16 mouse cellular contexts compared by ENCODE assay signal in the genomic region with DNA sequence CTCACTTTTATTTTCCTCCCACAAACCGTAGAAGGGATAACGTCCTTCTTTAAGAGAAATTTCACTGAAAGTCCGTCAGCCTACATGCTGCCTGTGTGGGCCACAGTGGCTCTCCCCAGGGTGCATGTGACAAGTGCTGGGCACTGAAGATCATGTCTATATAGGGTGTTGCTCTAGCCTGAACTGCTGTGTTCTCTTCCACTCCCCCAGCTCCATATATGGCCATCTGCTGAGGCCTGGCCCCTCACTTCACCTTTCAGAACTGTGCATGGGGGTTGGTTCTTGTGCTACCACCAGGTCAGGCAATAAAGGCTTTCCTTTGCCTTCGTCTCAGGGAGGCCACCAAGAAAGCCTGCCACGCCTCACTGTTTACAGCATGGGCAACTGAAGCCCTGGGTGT. TPM values are rescaled to one million over a fixed set of nuclear protein-coding genes. Genes with fewer than 3 reads are reported as not detected.
DNase-seq lines count a peak whose midpoint lies in the region; ATAC-seq and TF ChIP-seq lines count a peak whose summit lies in the region.
"Had no signal": no experiment of that assay in that cellular context is flagged by ENCODE, and none has a peak within 500 bp of the region (broad histone marks: within the 10 kb centered on the region; RNA-seq: fewer than 3 reads in every experiment).

No protein-coding gene starts in this region.

- no peak for TF ChIP-seq POLR2A in heart, adult 2 months (IDR thresholded peaks at IDR 0.05; ENCODE audit: insufficient read depth, low read depth, low read length)

- H3K79me2 ChIP-seq in heart, adult 2 months (replicated peaks; ENCODE audit: control insufficient read depth, insufficient read depth, low read length) = no peaks in the 10 kb centered on the region

- H3K9ac ChIP-seq in heart, adult 2 months (ENCODE audit: low read depth, low read length) = no peak overlapping the region
- no peak overlapping the region for H3K9ac ChIP-seq in kidney, embryonic 16.5 days (replicated peaks; ENCODE audit: low read length)
- H3K9ac ChIP-seq in intestine, embryonic 15.5 days = no peak overlapping the region
- H3K9ac ChIP-seq in stomach, embryonic 14.5 days (replicated peaks; ENCODE audit: low read depth, low read length) = no peak overlapping the region
- H3K9ac ChIP-seq: forebrain, postnatal 0 days; midbrain, embryonic 13.5 days; neural tube, embryonic 12.5 days had no signal

- no peak for TF ChIP-seq EP300 in heart, adult 2 months (IDR thresholded peaks at IDR 0.05; ENCODE audit: insufficient read depth, low read depth, low read length)

- no peaks in the 10 kb centered on the region for H3K27me3 ChIP-seq in heart, adult 2 months (ENCODE audit: control insufficient read depth, insufficient read depth, low read length)
- H3K27me3 ChIP-seq in kidney, embryonic 16.5 days (ENCODE audit: insufficient read depth, low read length) = no peaks in the 10 kb centered on the region
- H3K27me3 ChIP-seq in intestine, embryonic 15.5 days (replicated peaks) = no peaks in the 10 kb centered on the region
- no peaks in the 10 kb centered on the region for H3K27me3 ChIP-seq in stomach, embryonic 14.5 days (ENCODE audit: control insufficient read depth, insufficient read depth, low read length)
- H3K27me3 ChIP-seq: midbrain, embryonic 13.5 days; neural tube, embryonic 12.5 days had no signal

- no peak for TF ChIP-seq CTCF in heart, adult 2 months (IDR thresholded peaks at IDR 0.05)

- no peaks in the 10 kb centered on the region for H3K4me1 ChIP-seq in heart, adult 2 months (ENCODE audit: control insufficient read depth, insufficient read depth, low read length)
- no peaks in the 10 kb centered on the region for H3K4me1 ChIP-seq in kidney, embryonic 16.5 days (ENCODE audit: insufficient read depth, low read length)
- no peaks in the 10 kb centered on the region for H3K4me1 ChIP-seq in intestine, embryonic 15.5 days (replicated peaks)
- no peaks in the 10 kb centered on the region for H3K4me1 ChIP-seq in stomach, embryonic 14.5 days (ENCODE audit: control insufficient read depth, insufficient read depth, low read length)
- H3K4me1 ChIP-seq: midbrain, embryonic 13.5 days; neural tube, embryonic 12.5 days had no signal

- no peak overlapping the region for H3K4me2 ChIP-seq in kidney, embryonic 16.5 days (replicated peaks; ENCODE audit: low read depth, low read length)
- H3K4me2 ChIP-seq in intestine, embryonic 15.5 days (replicated peaks) = no peak overlapping the region
- H3K4me2 ChIP-seq in stomach, embryonic 14.5 days (replicated peaks; ENCODE audit: low read depth, low read length) = no peak overlapping the region
- H3K4me2 ChIP-seq: midbrain, embryonic 13.5 days; neural tube, embryonic 12.5 days had no signal

- no peaks in the 10 kb centered on the region for H3K9me3 ChIP-seq in kidney, embryonic 16.5 days (ENCODE audit: low read length)
- H3K9me3 ChIP-seq in intestine, embryonic 15.5 days = no peaks in the 10 kb centered on the region
- no peaks in the 10 kb centered on the region for H3K9me3 ChIP-seq in stomach, embryonic 14.5 days (ENCODE audit: control insufficient read depth, low read depth, low read length)
- H3K9me3 ChIP-seq: midbrain, embryonic 13.5 days; neural tube, embryonic 12.5 days had no signal

- H3K4me3 ChIP-seq in heart, adult 2 months = no peak overlapping the region
- no peak overlapping the region for H3K4me3 ChIP-seq in kidney, embryonic 16.5 days (ENCODE audit: low read length)
- H3K4me3 ChIP-seq in intestine, embryonic 15.5 days (replicated peaks) = no peak overlapping the region
- no peak overlapping the region for H3K4me3 ChIP-seq in stomach, embryonic 14.5 days (ENCODE audit: low read depth, low read length)
- H3K4me3 ChIP-seq: layer of hippocampus, adult 2 months; midbrain, embryonic 13.5 days; neural tube, embryonic 12.5 days had no signal

- no peaks in the 10 kb centered on the region for H3K36me3 ChIP-seq in heart, adult 2 months (ENCODE audit: control insufficient read depth, insufficient read depth, low read length)
- no peaks in the 10 kb centered on the region for H3K36me3 ChIP-seq in kidney, embryonic 16.5 days (ENCODE audit: insufficient read depth, low read length)
- H3K36me3 ChIP-seq in intestine, embryonic 15.5 days = no peaks in the 10 kb centered on the region
- H3K36me3 ChIP-seq in stomach, embryonic 14.5 days (ENCODE audit: control insufficient read depth, insufficient read depth, low read length) = no peaks in the 10 kb centered on the region
- H3K36me3 ChIP-seq: midbrain, embryonic 13.5 days; neural tube, embryonic 12.5 days had no signal

- DNase-seq in heart, adult 11 months = peak; percentile 66
- no peak for DNase-seq in heart, adult 2 months
- DNase-seq in kidney, adult 8-10 months = no peak
- DNase-seq in frontal cortex, postnatal 36 days (ENCODE audit: low spot score in 2 of 2) = no peak
- DNase-seq in cerebellum, postnatal 4 days (ENCODE audit: low spot score in 2 of 2) = no peak
- DNase-seq: cerebellum, adult 11 months; forebrain, postnatal 0 days; kidney, adult 2 months; liver had no signal

- intact Hi-C loops in heart, adult 2 months (cut with DNase I) = no loop called here

- 0 out of 2 replicates have a peak, but pooled peaks have one; percentile 27 for ATAC-seq in kidney, embryonic 16.5 days (ENCODE audit: low FRiP score, low TSS enrichment)
- ATAC-seq in intestine, embryonic 15.5 days = peak; percentile 80
- peak; percentile 77; the same call in 1 of the 2 replicates for ATAC-seq in stomach, embryonic 14.5 days (ENCODE audit: insufficient number of reproducible peaks, insufficient read depth, low FRiP score, low read depth)
- ATAC-seq: forebrain, postnatal 0 days; midbrain, embryonic 13.5 days had no signal

- H3K27ac ChIP-seq in heart, adult 2 months = no peak overlapping the region
- H3K27ac ChIP-seq in kidney, embryonic 16.5 days (ENCODE audit: low read length) = no peak overlapping the region
- H3K27ac ChIP-seq in intestine, embryonic 15.5 days = no peak overlapping the region
- H3K27ac ChIP-seq in stomach, embryonic 14.5 days (ENCODE audit: low read length) = peak overlapping the region; percentile 61; the same call in 1 of the 2 replicates
- H3K27ac ChIP-seq: layer of hippocampus, adult 2 months; midbrain, embryonic 13.5 days; neural tube, embryonic 12.5 days had no signal

- 80% methylated on average over 5 of the region's 5 CpGs for whole genome bisulfite sequencing in heart, adult 2 months
- WGBS in kidney, embryonic 16.5 days = 50% methylated on average over 5 of the region's 5 CpGs
- WGBS in intestine, embryonic 15.5 days = 58% methylated on average over 5 of the region's 5 CpGs
- WGBS in stomach, embryonic 14.5 days = 61% methylated on average over 5 of the region's 5 CpGs

RNA-seq across cellular contexts. Expression of a gene that starts 28.0 kb away (rescaled TPM):
- total RNA-seq in heart, adult 2 months (2021) = under 1 TPM; 0.52 to 0.55 TPM
- polyA plus RNA-seq in heart, adult 2 months (2012; rRNA removed) = 0.56 and 0.92 TPM in 2 replicates
- 0.80 and 0.84 TPM in 2 replicates for polyA plus RNA-seq in kidney, embryonic 16.5 days (2015; fragmentation: Nextera tagmentation; extraction: Ambion mirVana)
- polyA plus RNA-seq in intestine, embryonic 15.5 days (2015; fragmentation: Nextera tagmentation; extraction: Ambion mirVana) = 1.2 and 1.6 TPM in 2 replicates
- polyA plus RNA-seq in stomach, embryonic 14.5 days (2014; fragmentation: Nextera tagmentation; extraction: Ambion mirVana) = 0.67 TPM in 2 replicates

RNA-seq across cellular contexts. Expression of a gene that starts 45.7 kb away (rescaled TPM):
- total RNA-seq in heart, adult 2 months (2021) = under 1 TPM; 0.18 to 0.52 TPM
- polyA plus RNA-seq in heart, adult 2 months (2012; rRNA removed) = not detected in 2 replicates
- 0.30 and 0.31 TPM in 2 replicates for polyA plus RNA-seq in kidney, embryonic 16.5 days (2015; fragmentation: Nextera tagmentation; extraction: Ambion mirVana)
- not detected in 2 replicates for polyA plus RNA-seq in intestine, embryonic 15.5 days (2015; fragmentation: Nextera tagmentation; extraction: Ambion mirVana)
- polyA plus RNA-seq in stomach, embryonic 14.5 days (2014; fragmentation: Nextera tagmentation; extraction: Ambion mirVana) = not detected in 2 replicates
- total RNA-seq: layer of hippocampus, adult 2 months; left cerebral cortex, postnatal 10 days had no signal
- polyA plus RNA-seq: forebrain, postnatal 0 days; kidney, adult 2 months; midbrain, embryonic 13.5 days; neural tube, embryonic 12.5 days had no signal

Comparison
In these comparisons a context has a peak if more than half of its experiments do, and no peak if none do; other contexts are left out.
1. ATAC-seq: peak in every context shown above with its lines; median percentile 80 in intestine, embryonic 15.5 days; 77 in stomach, embryonic 14.5 days; 27 in kidney, embryonic 16.5 days.